Mouse (Mus musculus): ENCODE results near the gene Ftl1-ps1. TPM values are rescaled to one million over a fixed set of nuclear protein-coding genes. Genes with fewer than 3 reads are reported as not detected.

Ftl1-ps1 gene
- polyA plus RNA-seq, 1 experiment from 2014 or later: 52.6 TPM

- Histone ChIP-seq H3K9me3 (ENCODE audit: control insufficient read depth, low read length) (no peaks in the 10 kb centered on the region), H3K4me1 (ENCODE audit: control insufficient read depth in 2 of 2, insufficient read depth in 2 of 2, low read length in 2 of 2) (no peaks in the 10 kb centered on the region), H3K9ac (ENCODE audit: low read length) (no peak overlapping the region), H3K27me3 (ENCODE audit: control insufficient read depth, insufficient read depth, low read length) (no peaks in the 10 kb centered on the region), H3K4me3 (ENCODE audit: control insufficient read depth in 1 of 2, insufficient read depth in 1 of 2, low read depth in 1 of 2, low read length in 2 of 2) (no peak overlapping the region), H3K27ac (replicated peaks in 1 of 2; ENCODE audit: control insufficient read depth in 1 of 2, insufficient read depth in 1 of 2, low read depth in 2 of 2, low read length in 2 of 2) (no peak overlapping the region), H3K36me3 (ENCODE audit: control insufficient read depth, insufficient read depth, low read length) (0 out of 2 replicates have a peak, but pooled peaks cover 4% of the 10 kb centered on the region), H3K4me2 (ENCODE audit: low read length) (no peak overlapping the region)
- WGBS: 76% methylated on average over 3 of the region's 3 CpGs
- no peak for ATAC-seq (ENCODE audit: insufficient number of reproducible peaks, insufficient read depth, low FRiP score, low read depth)
These were observed 17.2 kb upstream of the Ftl1-ps1 start for GRCm38 (mm10) chr13:74382289-74382688.

DNA sequence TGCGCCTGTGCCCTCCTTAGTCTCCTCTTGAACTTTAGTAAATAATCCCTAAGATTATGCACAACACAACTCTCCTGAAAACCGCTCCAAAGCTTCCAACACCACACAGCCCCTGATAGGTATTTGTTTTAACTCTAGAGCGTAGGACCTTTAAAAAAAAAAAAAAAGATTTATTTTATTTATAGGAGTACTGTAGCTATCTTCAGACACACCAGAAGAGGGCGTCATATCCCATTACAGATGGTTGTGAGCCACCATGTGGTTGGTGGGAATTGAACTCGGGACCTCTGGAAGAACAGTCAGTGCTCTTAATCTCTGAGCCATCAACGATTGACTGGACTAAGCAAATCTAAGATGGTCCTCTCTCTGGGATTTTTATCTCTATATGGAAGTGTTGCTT is 9.8 kb upstream of the Ftl1-ps1 start:
- Histone ChIP-seq H3K9me3 (ENCODE audit: control insufficient read depth, low read length) (no peaks in the 10 kb centered on the region), H3K9ac (ENCODE audit: low read length) (no peak overlapping the region; the same call in 1 of the 2 replicates), H3K36me3 (ENCODE audit: control insufficient read depth, insufficient read depth, low read length) (no peaks in the 10 kb centered on the region), H3K27ac (replicated peaks in 1 of 2; ENCODE audit: control insufficient read depth in 1 of 2, insufficient read depth in 1 of 2, low read depth in 2 of 2, low read length in 2 of 2) (no peak overlapping the region), H3K27me3 (ENCODE audit: control insufficient read depth, insufficient read depth, low read length) (no peaks in the 10 kb centered on the region), H3K4me1 (ENCODE audit: control insufficient read depth in 2 of 2, insufficient read depth in 2 of 2, low read length in 2 of 2) (peaks cover 0 to 4% of the 10 kb centered on the region in 2 experiments; a peak in 1 of 4 replicates), H3K4me2 (ENCODE audit: low read length) (peak overlapping the region; percentile 73), H3K4me3 (ENCODE audit: control insufficient read depth in 1 of 2, insufficient read depth in 1 of 2, low read depth in 1 of 2, low read length in 2 of 2) (peak overlapping the region in 1 of 2 experiments; percentile 71; a peak in 3 of 4 replicates)
- WGBS: 56% methylated on average over 6 of the region's 6 CpGs
- ATAC-seq (ENCODE audit: insufficient number of reproducible peaks, insufficient read depth, low FRiP score, low read depth): no peak

- 3% methylated on average over 14 of the region's 14 CpGs for WGBS
- H3K27me3 ChIP-seq (ENCODE audit: control insufficient read depth, insufficient read depth, low read length): no peaks in the 10 kb centered on the region
- H3K4me2 ChIP-seq (ENCODE audit: low read length): peak within 1 kb of the TSS; percentile 73
- no peaks in the 10 kb centered on the region for H3K9me3 ChIP-seq (ENCODE audit: control insufficient read depth, low read length)
- peak within 1 kb of the TSS; percentile 71 to 83 for H3K4me3 ChIP-seq (ENCODE audit: control insufficient read depth in 1 of 2, insufficient read depth in 1 of 2, low read depth in 1 of 2, low read length in 2 of 2)
- H3K4me1 ChIP-seq (ENCODE audit: control insufficient read depth in 2 of 2, insufficient read depth in 2 of 2, low read length in 2 of 2): peaks cover 0 to 4% of the 10 kb centered on the region in 2 experiments; a peak in 1 of 4 replicates
- H3K9ac ChIP-seq (ENCODE audit: low read length): peak within 1 kb of the TSS; percentile 76
- no peaks in the 10 kb centered on the region for H3K36me3 ChIP-seq (ENCODE audit: control insufficient read depth, insufficient read depth, low read length)
- no peak for ATAC-seq (ENCODE audit: insufficient number of reproducible peaks, insufficient read depth, low FRiP score, low read depth)
- H3K27ac ChIP-seq (replicated peaks in 1 of 2; ENCODE audit: control insufficient read depth in 1 of 2, insufficient read depth in 1 of 2, low read depth in 2 of 2, low read length in 2 of 2): no peak within 1 kb of the TSS
These were observed 9.0 kb upstream of the Ftl1-ps1 start, which contains the start of gene Zfp72 for GRCm38 (mm10) chr13:74390371-74390990. TSS of gene Zfp72 (minus strand) at chr13:74390836.

DNA sequence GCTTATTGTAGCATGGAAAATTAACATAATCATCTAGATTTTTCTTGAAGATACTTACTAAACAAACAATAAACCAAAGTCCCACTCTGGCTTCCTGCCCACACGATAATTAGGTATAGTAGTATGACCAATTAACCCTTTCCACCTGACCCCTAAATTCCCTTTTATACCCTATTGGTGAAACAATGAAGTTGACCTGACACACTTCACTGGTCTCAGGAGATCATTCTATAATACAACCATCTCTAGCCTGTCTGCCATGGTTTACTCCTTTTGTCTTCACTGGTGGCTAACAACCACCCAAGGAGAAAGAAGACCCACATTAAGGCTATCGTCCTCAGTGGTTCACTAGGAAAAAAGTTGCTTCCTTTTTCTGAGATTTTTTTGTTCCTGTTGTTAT is 8.3 kb upstream of the Ftl1-ps1 start:
- 70% methylated on average over 2 of the region's 2 CpGs for WGBS
- Histone ChIP-seq H3K4me1 (ENCODE audit: control insufficient read depth in 2 of 2, insufficient read depth in 2 of 2, low read length in 2 of 2) (peaks cover 0 to 4% of the 10 kb centered on the region in 2 experiments; a peak in 1 of 4 replicates), H3K4me3 (ENCODE audit: control insufficient read depth in 1 of 2, insufficient read depth in 1 of 2, low read depth in 1 of 2, low read length in 2 of 2) (no peak overlapping the region), H3K27ac (replicated peaks in 1 of 2; ENCODE audit: control insufficient read depth in 1 of 2, insufficient read depth in 1 of 2, low read depth in 2 of 2, low read length in 2 of 2) (no peak overlapping the region), H3K36me3 (ENCODE audit: control insufficient read depth, insufficient read depth, low read length) (no peaks in the 10 kb centered on the region), H3K9ac (ENCODE audit: low read length) (no peak overlapping the region), H3K9me3 (ENCODE audit: control insufficient read depth, low read length) (no peaks in the 10 kb centered on the region), H3K4me2 (ENCODE audit: low read length) (no peak overlapping the region), H3K27me3 (ENCODE audit: control insufficient read depth, insufficient read depth, low read length) (no peaks in the 10 kb centered on the region)
- ATAC-seq (ENCODE audit: insufficient number of reproducible peaks, insufficient read depth, low FRiP score, low read depth): no peak

DNA sequence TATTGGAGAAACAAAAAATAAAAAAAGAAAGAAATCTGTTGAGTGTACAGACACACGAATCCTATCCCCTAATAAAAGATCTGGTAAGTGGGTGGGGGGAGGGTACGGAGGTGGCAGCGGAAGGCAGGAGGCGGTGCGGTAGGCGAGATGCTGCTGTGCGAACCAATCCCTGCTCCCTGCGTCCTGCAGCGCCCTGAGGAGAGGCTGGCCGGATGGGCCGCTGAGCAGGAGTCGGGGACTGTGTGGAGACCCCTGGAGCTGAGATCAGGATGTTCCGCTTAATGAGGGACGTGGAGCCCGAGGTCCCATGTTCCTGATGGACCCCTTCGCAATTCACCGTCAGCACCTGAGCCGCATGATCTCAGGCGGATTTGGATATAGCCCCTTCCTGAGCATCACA is 40.4 kb downstream of the Ftl1-ps1 start:
- H3K9ac ChIP-seq (ENCODE audit: low read length): no peak overlapping the region
- H3K9me3 ChIP-seq (ENCODE audit: control insufficient read depth, low read length): peaks cover 37% of the 10 kb centered on the region
- no peak overlapping the region for H3K4me3 ChIP-seq (ENCODE audit: control insufficient read depth in 1 of 2, insufficient read depth in 1 of 2, low read depth in 1 of 2, low read length in 2 of 2)
- H3K4me2 ChIP-seq (ENCODE audit: low read length): no peak overlapping the region
- WGBS: 18% methylated on average over 19 of the region's 19 CpGs
- no peaks in the 10 kb centered on the region for H3K27me3 ChIP-seq (ENCODE audit: control insufficient read depth, insufficient read depth, low read length)
- no peaks in the 10 kb centered on the region for H3K4me1 ChIP-seq (ENCODE audit: control insufficient read depth in 2 of 2, insufficient read depth in 2 of 2, low read length in 2 of 2)
- ATAC-seq (ENCODE audit: insufficient number of reproducible peaks, insufficient read depth, low FRiP score, low read depth): no peak
- H3K27ac ChIP-seq (replicated peaks in 1 of 2; ENCODE audit: control insufficient read depth in 1 of 2, insufficient read depth in 1 of 2, low read depth in 2 of 2, low read length in 2 of 2): no peak overlapping the region
- H3K36me3 ChIP-seq (ENCODE audit: control insufficient read depth, insufficient read depth, low read length): 0 out of 2 replicates have a peak, but pooled peaks cover 4% of the 10 kb centered on the region

MicroRNA genes within 50 kb of the gene (microRNA counts, 519-probe panel; counts per million panel counts)
- 322 counts per million, percentile 70 among the panel's probes with 10 or more counts for microRNA mmu-miR-692

Small RNAs within 50 kb of the gene (microRNA-seq; reads per million reads assigned to microRNA genes)
- not detected for gene Mir692-3

Other genes with a start within 250 kb of the Ftl1-ps1 start
- gene Exoc3, start 191.0 kb upstream of the Ftl1-ps1 start, polyA plus RNA-seq (2014; fragmentation: Nextera tagmentation; extraction: Ambion mirVana): 64.2 and 64.9 TPM in 2 replicates
- gene Ahrr, start 107.4 kb upstream of the Ftl1-ps1 start, polyA plus RNA-seq (2014; fragmentation: Nextera tagmentation; extraction: Ambion mirVana): 0.98 and 1.1 TPM in 2 replicates
- gene Pdcd6, start 82.1 kb upstream of the Ftl1-ps1 start, polyA plus RNA-seq (2014; fragmentation: Nextera tagmentation; extraction: Ambion mirVana): 106 and 109 TPM in 2 replicates
- gene Sdha, start 49.4 kb upstream of the Ftl1-ps1 start, polyA plus RNA-seq (2014; fragmentation: Nextera tagmentation; extraction: Ambion mirVana): 496 and 549 TPM in 2 replicates
- gene Ccdc127, start 49.4 kb upstream of the Ftl1-ps1 start, polyA plus RNA-seq (2014; fragmentation: Nextera tagmentation; extraction: Ambion mirVana): 42.0 and 49.1 TPM in 2 replicates
- 6.6 and 10.1 TPM in 2 replicates for gene Lrrc14b, start 35.7 kb upstream of the Ftl1-ps1 start, polyA plus RNA-seq (2014; fragmentation: Nextera tagmentation; extraction: Ambion mirVana)
- gene Zfp72, start 8.9 kb upstream of the Ftl1-ps1 start, polyA plus RNA-seq (2014; fragmentation: Nextera tagmentation; extraction: Ambion mirVana): 3.5 and 3.8 TPM in 2 replicates
- gene Zfp825, start 94.3 kb downstream of the Ftl1-ps1 start, polyA plus RNA-seq (2014; fragmentation: Nextera tagmentation; extraction: Ambion mirVana): 13.3 and 16.2 TPM in 2 replicates
- gene Erap1, start 239.9 kb downstream of the Ftl1-ps1 start, polyA plus RNA-seq (2014; fragmentation: Nextera tagmentation; extraction: Ambion mirVana): 17.2 and 23.1 TPM in 2 replicates